Mouse (Mus musculus) testis, adult 2 months (tissue): ENCODE measurements around the gene Ift122. TPM values are rescaled to one million over a fixed set of nuclear protein-coding genes. Genes with fewer than 3 reads are reported as not detected.
A peak's percentile ranks its signal among the peaks of the same experiment; 100 is the strongest.
"Not testable (repeated sequence)": the region's sequence is repeated elsewhere in the genome, so short reads cannot be mapped to it uniquely, and the experiment has no call there.

Source experiments
- H3K27ac ChIP-seq: fragments of 200-500 bp; 2 replicates; pipeline ENCODE4 v1.5.1; 2012; ENCODE audit warnings: low read depth, low read length; ENCODE audit not compliant: control insufficient read depth, insufficient read depth
- H3K27me3 ChIP-seq: fragments of 200-500 bp; 2 replicates; pipeline ENCODE4 v1.6.1; 2012; ENCODE audit warnings: mild to moderate bottlenecking, low read length, moderate library complexity; ENCODE audit not compliant: control insufficient read depth, insufficient read depth
- H3K36me3 ChIP-seq: fragments of 200-500 bp; 2 replicates; pipeline ENCODE4 v1.6.1; 2012; ENCODE audit warnings: mild to moderate bottlenecking, low read length; ENCODE audit not compliant: control insufficient read depth, insufficient read depth
- H3K4me1 ChIP-seq: fragments of 200-500 bp; 2 replicates; pipeline ENCODE4 v1.6.1; 2012; ENCODE audit warnings: low read length; ENCODE audit not compliant: control insufficient read depth, insufficient read depth
- H3K4me3 ChIP-seq: fragments of 200-500 bp; 2 replicates; pipeline ENCODE4 v1.5.1; 2012; ENCODE audit warnings: low read depth, mild to moderate bottlenecking, low read length, moderate library complexity, mixed read lengths; ENCODE audit not compliant: control insufficient read depth
- CTCF ChIP-seq: fragments of 200-500 bp; IDR thresholded peaks from 2 replicates; pipeline ENCODE4 v1.5.1; 2012; ENCODE audit warnings: low read depth, mild to moderate bottlenecking, inconsistent platforms, low read length, moderate library complexity; ENCODE audit not compliant: control insufficient read depth, insufficient read depth, insufficient replicate concordance
- POLR2A ChIP-seq: fragments of 200-500 bp; IDR thresholded peaks from 2 replicates; pipeline ENCODE4 v1.6.1; 2012; ENCODE audit warnings: low read depth, mild to moderate bottlenecking, inconsistent platforms, low read length, moderate library complexity; ENCODE audit not compliant: control insufficient read depth
- polyA plus RNA-seq: library from polyadenylated mRNA; depleted of rRNA; stranded (reverse); fragments of >200 nt; gene quantifications from 2 replicates; pipeline ENCODE4 v1.2.3, GENCODE M21; 2012

Ift122 gene
- polyA plus RNA-seq, 1 experiment, result 128 TPM

DNA sequence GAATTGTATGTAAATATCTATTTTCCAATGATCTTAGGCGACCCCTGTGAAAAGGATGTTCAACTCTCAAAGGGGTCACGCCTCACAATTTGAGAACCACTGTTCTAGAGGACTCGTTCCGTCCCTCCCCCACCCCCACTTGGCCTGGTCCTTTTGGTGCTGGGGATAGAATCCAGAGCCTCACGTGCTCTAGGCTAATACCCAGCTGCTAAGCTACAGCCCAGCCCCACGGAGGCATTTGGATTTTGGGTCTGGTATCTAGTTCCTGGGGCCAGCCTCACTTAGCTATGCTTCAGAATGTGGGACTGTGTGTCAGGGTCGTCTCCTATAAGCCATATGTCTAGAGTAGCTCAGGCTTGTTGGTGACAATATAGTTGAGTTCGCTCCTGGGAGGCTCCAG lies 41.7 kb upstream of the Ift122 start:
- TF ChIP-seq POLR2A (no peak), CTCF (no peak)
- Histone ChIP-seq H3K27me3 (no peaks in the 10 kb centered on the region), H3K36me3 (no peaks in the 10 kb centered on the region), H3K27ac (no peak overlapping the region), H3K4me3 (no peak overlapping the region), H3K4me1 (peaks cover 2% of the 10 kb centered on the region)

- no peaks in the 10 kb centered on the region for H3K4me1 ChIP-seq
- no peaks in the 10 kb centered on the region for H3K27me3 ChIP-seq
- no peak overlapping the region for H3K4me3 ChIP-seq
- no peak overlapping the region for H3K27ac ChIP-seq
- TF ChIP-seq POLR2A (no peak), CTCF (peak; percentile 39; the same call in 1 of the 2 replicates)
- H3K36me3 ChIP-seq, result no peaks in the 10 kb centered on the region
These were observed 39.2 kb upstream of the Ift122 start for GRCm38 (mm10) chr6:115814104-115814503.

GRCm38 (mm10) chr6:115815041-115815440 lies 38.2 kb upstream of the Ift122 start:
- H3K36me3 ChIP-seq, result no peaks in the 10 kb centered on the region
- TF ChIP-seq CTCF, result no peak
- TF ChIP-seq POLR2A, result no peak

DNA sequence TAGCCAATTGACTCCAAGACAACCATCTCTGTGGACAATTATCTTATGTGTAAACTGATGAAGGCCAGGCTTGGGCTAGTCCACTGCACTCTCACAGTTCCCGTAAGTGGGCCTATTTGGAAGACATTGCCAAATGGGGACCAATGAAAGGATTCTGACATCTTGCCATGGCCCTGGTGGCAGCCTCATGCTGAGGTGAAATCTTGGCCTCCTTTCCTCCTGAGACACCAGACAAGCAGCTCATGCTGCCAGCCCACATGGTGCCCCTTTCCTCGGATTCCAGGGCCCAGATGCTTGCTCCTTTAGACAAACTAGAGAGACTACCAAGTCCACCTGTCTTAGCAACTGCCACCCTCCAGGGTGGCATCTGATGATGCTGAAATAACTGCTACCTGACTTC lies 35.1 kb upstream of the Ift122 start:
- Histone ChIP-seq H3K4me1 (no peaks in the 10 kb centered on the region), H3K27me3 (no peaks in the 10 kb centered on the region), H3K36me3 (no peaks in the 10 kb centered on the region), H3K27ac (no peak overlapping the region), H3K4me3 (no peak overlapping the region)
- TF ChIP-seq CTCF (no peak), POLR2A (no peak)

More at GRCm38 (mm10) chr6:115815041-115815440, 38.2 kb upstream of the Ift122 start:
- no peaks in the 10 kb centered on the region for H3K27me3 ChIP-seq
- no peaks in the 10 kb centered on the region for H3K4me1 ChIP-seq
- no peak overlapping the region for H3K4me3 ChIP-seq
- no peak overlapping the region for H3K27ac ChIP-seq

GRCm38 (mm10) chr6:115821216-115821993 lies 31.9 kb upstream of the Ift122 start:
- no peak overlapping the region for H3K4me3 ChIP-seq
- no peak overlapping the region for H3K27ac ChIP-seq
- H3K4me1 ChIP-seq, result no peaks in the 10 kb centered on the region
- H3K36me3 ChIP-seq, result no peaks in the 10 kb centered on the region
- no peak for TF ChIP-seq POLR2A
- no peak for TF ChIP-seq CTCF
- H3K27me3 ChIP-seq, result no peaks in the 10 kb centered on the region

DNA sequence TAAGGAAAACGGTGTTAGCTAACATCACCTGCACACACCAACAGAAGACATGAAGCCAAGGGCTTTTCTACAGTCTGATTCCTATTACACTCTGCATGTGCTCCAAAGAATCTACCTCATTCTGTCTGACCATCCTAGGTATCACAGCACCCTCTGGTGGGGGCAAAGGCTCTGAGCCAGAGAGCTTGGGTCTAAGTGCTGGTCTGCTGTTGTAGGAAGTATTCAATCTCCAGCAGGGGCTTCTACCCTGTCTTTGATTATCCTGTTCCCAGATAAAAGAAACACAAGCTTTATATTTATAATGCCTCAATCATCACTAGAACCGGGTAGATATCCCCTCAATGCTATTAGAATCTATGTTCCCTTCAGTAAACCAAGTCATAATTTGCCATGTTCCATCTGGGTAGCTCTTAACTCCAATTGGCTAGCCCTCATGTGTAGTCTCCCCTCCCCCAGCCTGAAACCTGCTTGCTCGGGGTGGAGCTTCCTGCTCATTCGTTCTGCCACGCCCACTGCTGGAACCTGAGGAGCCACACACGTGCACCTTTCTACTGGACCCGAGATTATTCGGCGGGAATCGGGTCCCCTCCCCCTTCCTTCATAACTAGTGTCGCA lies 29.3 kb upstream of the Ift122 start:
- H3K36me3 ChIP-seq, H3K4me3 ChIP-seq, H3K27me3 ChIP-seq, H3K4me1 ChIP-seq, H3K27ac ChIP-seq: not testable (repeated sequence)

GRCm38 (mm10) chr6:115830779-115831601 lies 22.3 kb upstream of the Ift122 start:
- Histone ChIP-seq H3K4me3 (no peak overlapping the region), H3K36me3 (no peaks in the 10 kb centered on the region), H3K4me1 (no peaks in the 10 kb centered on the region), H3K27ac (no peak overlapping the region), H3K27me3 (no peaks in the 10 kb centered on the region)
- TF ChIP-seq POLR2A (no peak), CTCF (no peak)
